Mouse (Mus musculus): Measurements from ENCODE around the gene Sh3glb2. TPM values are rescaled to one million over a fixed set of nuclear protein-coding genes. Genes with fewer than 3 reads are reported as not detected.

Gene Sh3glb2
- 217 and 227 TPM in 2 replicates for polyA plus RNA-seq (2021; fragmentation: Nextera tagmentation)
- long read RNA-seq, experiment 1, transcript Sh3glb2-203 (10 exons, 1,694 nt), result minor isoform, 5 of 1,206 reads
- long read RNA-seq, experiment 1, transcript Sh3glb2-201 (11 exons, 1,810 nt), result major isoform, 49 of 1,206 reads
- long read RNA-seq, experiment 1, partial matches to known transcripts, result 63 of 1,206 reads
- long read RNA-seq, experiment 1, other reads (novel, unspliced or antisense), result 1,089 of 1,206 reads
- long read RNA-seq, experiment 2, transcript Sh3glb2-201 (11 exons, 1,810 nt), result major isoform, 11 of 253 reads
- long read RNA-seq, experiment 2, partial matches to known transcripts, result 20 of 253 reads
- long read RNA-seq, experiment 2, other reads (novel, unspliced or antisense), result 221 of 253 reads

GRCm38 (mm10) chr2:30358533-30359531 lies at the start of gene Sh3glb2:
Gene Sh3glb2, minus strand, starts transcription at chr2:30359337.

GRCm38 (mm10) chr2:30392114-30392576 lies 33.0 kb upstream of the Sh3glb2 start, which contains the start of gene Dolpp1:
Gene Dolpp1, plus strand, starts transcription at chr2:30392254.

GRCm38 (mm10) chr2:30363773-30364650 lies 4.9 kb upstream of the Sh3glb2 start, which contains the start of gene Miga2:
Gene Miga2, plus strand, starts transcription at chr2:30364233.

Other genes starting within 250 kb of the Sh3glb2 start
- gene Zer1, start 234.8 kb downstream of the Sh3glb2 start, polyA plus RNA-seq (2021; fragmentation: Nextera tagmentation), result 13.9 and 19.7 TPM in 2 replicates
- gene Tbc1d13, start 225.6 kb downstream of the Sh3glb2 start, polyA plus RNA-seq (2021; fragmentation: Nextera tagmentation), result 18.8 and 21.8 TPM in 2 replicates
- gene Endog, start 187.8 kb downstream of the Sh3glb2 start, polyA plus RNA-seq (2021; fragmentation: Nextera tagmentation), result 14.1 and 47.6 TPM in 2 replicates
- 27.2 and 33.7 TPM in 2 replicates for gene Spout1, start 180.9 kb downstream of the Sh3glb2 start, polyA plus RNA-seq (2021; fragmentation: Nextera tagmentation)
- 6.5 and 7.9 TPM in 2 replicates for gene Kyat1, start 153.5 kb downstream of the Sh3glb2 start, polyA plus RNA-seq (2021; fragmentation: Nextera tagmentation)
- 41.0 and 44.2 TPM in 2 replicates for gene Lrrc8a, start 121.6 kb downstream of the Sh3glb2 start, polyA plus RNA-seq (2021; fragmentation: Nextera tagmentation)
- gene Gm28035, start 118.8 kb downstream of the Sh3glb2 start, polyA plus RNA-seq (2021; fragmentation: Nextera tagmentation), result 0.04 and 0.09 TPM in 2 replicates
- gene Phyhd1, start 93.1 kb downstream of the Sh3glb2 start, polyA plus RNA-seq (2021; fragmentation: Nextera tagmentation), result 10.2 and 14.2 TPM in 2 replicates
- gene Gm28038, start 78.3 kb downstream of the Sh3glb2 start, polyA plus RNA-seq (2021; fragmentation: Nextera tagmentation), result not detected in 2 replicates
- gene Dolk, start 73.0 kb downstream of the Sh3glb2 start, polyA plus RNA-seq (2021; fragmentation: Nextera tagmentation), result 26.3 and 30.3 TPM in 2 replicates
- 6.7 and 8.8 TPM in 2 replicates for gene Nup188, start 72.9 kb downstream of the Sh3glb2 start, polyA plus RNA-seq (2021; fragmentation: Nextera tagmentation)
- 26.9 and 27.7 TPM in 2 replicates for gene Miga2, start 4.9 kb upstream of the Sh3glb2 start, polyA plus RNA-seq (2021; fragmentation: Nextera tagmentation)
- 17.6 and 18.3 TPM in 2 replicates for gene Dolpp1, start 32.9 kb upstream of the Sh3glb2 start, polyA plus RNA-seq (2021; fragmentation: Nextera tagmentation)
- gene Crat, start 56.5 kb upstream of the Sh3glb2 start, polyA plus RNA-seq (2021; fragmentation: Nextera tagmentation), result 25.7 and 29.0 TPM in 2 replicates
- gene Ptpa, start 56.7 kb upstream of the Sh3glb2 start, polyA plus RNA-seq (2021; fragmentation: Nextera tagmentation), result 124 and 158 TPM in 2 replicates
- 4.1 and 8.4 TPM in 2 replicates for gene Ier5l, start 114.9 kb upstream of the Sh3glb2 start, polyA plus RNA-seq (2021; fragmentation: Nextera tagmentation)
- gene Cstad, start 235.7 kb upstream of the Sh3glb2 start, polyA plus RNA-seq (2021; fragmentation: Nextera tagmentation), result 5.9 and 9.5 TPM in 2 replicates